Mouse (Mus musculus) thymus, postnatal 25 days (tissue): Measurements from ENCODE around the gene Adm2.

Source experiments
- DNase-seq: peaks from one replicate; pipeline ENCODE4 v3.0.0; 2022

The Adm2 gene

DNA sequence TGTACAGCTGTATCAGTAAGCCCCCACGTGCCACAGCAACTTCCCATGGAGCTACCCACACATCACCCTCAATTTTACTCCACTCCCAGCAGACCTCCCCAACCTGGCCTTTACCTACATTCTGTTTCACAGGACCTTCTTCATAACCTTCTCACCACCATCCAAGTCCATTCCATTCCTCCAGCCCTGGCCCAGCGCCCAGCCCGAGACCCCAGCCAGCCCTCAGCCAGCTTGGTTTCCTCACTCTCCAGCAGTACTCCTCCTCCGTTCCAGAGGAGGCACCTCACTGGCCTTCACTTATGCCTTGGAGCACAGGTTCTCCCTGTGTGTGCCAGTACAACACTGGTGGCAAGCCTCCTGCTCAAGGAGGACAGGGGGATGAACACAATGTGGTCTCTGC, 9.2 kb upstream of the Adm2 start:
- no peak for DNase-seq

DNA sequence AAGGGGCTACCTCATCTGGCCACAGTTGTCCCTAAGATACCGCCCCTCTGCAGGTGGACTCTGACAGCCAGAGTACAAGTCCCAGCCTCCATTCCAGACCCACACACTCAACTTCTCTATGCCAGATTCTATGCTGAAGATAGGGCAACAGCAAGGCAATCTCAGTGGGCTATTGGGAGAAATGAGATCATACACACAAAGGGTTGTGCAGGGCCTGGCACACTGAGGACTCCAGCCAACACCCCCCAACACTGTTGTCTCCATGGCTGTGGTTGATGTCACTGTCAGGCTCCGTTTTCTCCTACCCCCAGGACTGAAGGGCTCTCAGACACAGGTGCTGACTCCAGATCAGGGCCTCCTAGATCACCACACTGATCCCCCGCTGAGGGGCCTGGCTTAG, 8.4 kb upstream of the Adm2 start:
- no peak for DNase-seq

DNA sequence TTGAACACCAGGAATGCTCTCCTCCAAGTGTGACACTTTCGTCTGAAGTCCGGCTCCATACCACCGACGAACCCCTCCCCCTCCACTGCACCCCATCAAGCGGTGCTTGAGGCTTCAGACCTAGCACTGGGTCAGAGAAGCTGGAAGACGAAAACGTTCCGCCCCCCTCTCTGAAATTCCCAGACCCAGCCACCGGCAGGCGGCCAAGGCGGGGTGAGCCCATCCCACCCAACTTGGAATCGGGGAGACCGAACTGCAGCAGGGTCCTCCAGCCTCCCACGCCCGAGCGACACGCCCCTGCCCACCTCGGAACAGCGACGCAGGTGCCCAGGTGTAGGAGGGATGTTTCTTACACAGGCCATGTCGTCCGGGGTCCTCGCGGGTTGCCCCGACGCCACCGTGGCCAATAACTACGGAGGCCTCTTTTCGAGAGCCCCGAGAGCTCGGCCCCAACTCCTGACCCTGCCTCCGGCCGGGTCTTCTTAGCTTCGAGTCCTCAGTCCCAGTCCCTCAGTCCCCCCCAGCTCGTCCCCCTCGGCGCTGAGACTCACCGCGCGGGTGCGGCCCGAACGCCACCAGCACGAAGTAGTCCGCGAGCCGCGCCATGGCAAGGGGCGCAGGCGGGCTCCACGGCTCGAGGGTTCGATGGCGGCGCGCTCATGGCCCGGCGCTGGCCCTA, 7.9 kb upstream of the Adm2 start:
- no peak for DNase-seq

DNA sequence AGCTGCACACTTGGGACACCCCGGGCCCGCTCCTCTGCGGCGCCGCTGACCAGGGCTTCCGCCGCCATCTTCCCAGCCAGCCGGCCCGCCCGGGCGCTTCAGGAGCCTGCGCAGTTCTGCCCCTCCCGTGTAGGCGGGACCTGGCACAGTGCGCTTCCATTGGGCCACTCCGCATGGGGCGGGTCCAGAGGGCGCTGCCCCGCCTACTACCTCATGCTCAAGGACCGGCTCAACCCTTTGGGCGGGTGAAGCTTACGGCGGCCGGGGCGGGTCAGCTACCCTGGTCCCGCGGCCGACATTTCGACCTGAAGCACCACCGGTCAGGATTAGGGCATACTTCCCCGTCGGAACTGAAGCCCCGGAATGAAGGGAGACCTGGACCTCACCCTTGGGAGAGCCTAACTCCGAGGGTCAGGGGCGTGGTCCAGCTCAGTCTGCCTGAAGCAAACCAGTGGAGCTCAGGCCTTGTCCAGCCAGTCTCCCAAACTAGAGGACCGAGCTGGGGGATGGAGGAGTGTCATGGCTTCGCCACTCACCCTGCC, 7.3 kb upstream of the Adm2 start, which contains the start of gene Sbf1:
Gene Sbf1, minus strand, starts transcription at position 122 of the 542 bp plus-strand sequence.
- DNase-seq, result peak; percentile 96

DNA sequence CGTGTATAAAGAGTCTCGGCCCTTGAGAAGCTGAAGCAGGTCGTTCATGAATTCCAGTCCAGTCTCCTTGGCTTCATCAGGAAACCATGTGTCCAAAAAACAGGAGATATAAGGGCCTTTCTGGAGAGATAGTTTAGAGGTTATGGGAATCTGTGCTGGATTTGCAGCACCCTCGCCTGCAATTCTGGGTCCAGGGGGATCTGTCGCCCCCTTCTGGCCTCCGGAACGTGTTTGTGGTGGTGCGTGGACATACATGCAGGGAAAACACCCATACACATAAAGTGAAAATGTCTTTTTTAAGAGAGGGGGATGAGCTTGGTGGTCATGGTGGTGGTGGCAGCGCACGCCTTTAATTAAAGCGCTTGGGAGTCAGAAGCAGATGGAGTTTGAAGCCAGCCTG, 6.4 kb upstream of the Adm2 start:
- peak; percentile 61 for DNase-seq

- DNase-seq, result no peak
Observed at GRCm38 (mm10) chr15:89321264-89321663, 1.3 kb upstream of the Adm2 start.

DNA sequence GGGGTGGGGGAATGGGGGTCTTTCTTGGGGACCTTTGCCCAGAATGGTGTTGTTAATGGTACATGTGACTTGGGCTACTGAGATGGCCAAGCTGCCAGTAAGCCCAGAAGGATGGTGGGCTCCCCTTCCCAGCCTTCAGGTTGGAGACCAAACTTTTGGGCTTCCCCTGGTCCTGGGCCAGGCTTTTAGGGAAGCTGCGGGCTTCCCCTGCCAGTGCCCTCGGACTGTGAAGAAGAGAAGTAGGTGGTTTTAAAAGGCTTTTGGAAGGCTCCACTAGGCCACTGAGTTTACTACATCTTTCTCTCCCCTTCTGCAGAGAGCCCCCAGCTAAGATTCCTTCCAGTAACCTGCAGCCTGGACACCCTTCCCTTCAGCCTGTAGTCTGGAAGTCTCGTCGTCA, 1.1 kb downstream of the Adm2 start:
- DNase-seq, result no peak

DNA sequence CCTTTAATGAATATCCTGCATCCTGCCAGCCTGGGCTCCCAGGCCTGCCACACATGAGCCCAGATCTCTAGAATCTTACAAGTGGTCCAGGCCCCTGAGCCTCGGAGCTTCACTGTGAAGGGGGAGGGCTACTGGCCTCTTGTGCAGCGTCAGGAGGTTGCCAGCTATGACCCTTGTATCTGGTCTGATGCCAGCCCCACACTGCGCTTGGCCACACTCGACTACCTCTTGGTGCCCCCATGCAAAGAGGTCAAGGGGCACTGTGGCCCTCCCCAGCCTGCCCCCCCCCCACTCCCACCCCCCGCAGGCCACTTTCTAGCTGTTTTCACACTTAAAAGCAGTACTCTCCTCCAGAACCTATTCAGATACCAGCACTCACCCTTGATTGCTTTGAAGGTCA, 3.9 kb downstream of the Adm2 start:
- no peak for DNase-seq

- DNase-seq, result no peak
Observed at GRCm38 (mm10) chr15:89334271-89334670, 11.8 kb downstream of the Adm2 start, which contains the start of gene Miox. Gene Miox (plus strand): TSS chr15:89334398.

GRCm38 (mm10) chr15:89334774-89335537, 12.4 kb downstream of the Adm2 start:
- DNase-seq, result no peak

DNA sequence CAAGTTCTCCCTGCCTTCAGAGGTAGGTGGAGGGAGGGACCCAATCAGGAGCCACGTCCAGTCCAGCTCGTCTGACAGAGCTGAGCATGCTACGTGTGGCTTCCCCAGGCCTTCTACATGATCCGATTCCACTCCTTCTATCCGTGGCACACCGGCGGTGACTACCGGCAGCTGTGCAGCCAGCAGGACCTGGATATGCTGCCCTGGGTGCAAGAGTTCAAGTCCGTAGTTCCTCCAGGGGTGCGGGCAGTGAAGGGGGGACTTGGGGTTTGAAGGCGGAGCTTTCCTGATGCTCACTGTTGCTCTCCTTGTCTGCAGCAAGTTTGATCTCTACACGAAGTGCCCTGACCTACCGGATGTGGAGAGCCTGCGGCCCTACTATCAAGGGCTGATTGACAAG, 13.9 kb downstream of the Adm2 start:
- DNase-seq, result no peak

GRCm38 (mm10) chr15:89339696-89340095, 17.2 kb downstream of the Adm2 start:
- DNase-seq, result no peak

GRCm38 (mm10) chr15:89340136-89340535, 17.6 kb downstream of the Adm2 start:
- no peak for DNase-seq

GRCm38 (mm10) chr15:89341678-89342077, 19.2 kb downstream of the Adm2 start:
- DNase-seq, result no peak

DNA sequence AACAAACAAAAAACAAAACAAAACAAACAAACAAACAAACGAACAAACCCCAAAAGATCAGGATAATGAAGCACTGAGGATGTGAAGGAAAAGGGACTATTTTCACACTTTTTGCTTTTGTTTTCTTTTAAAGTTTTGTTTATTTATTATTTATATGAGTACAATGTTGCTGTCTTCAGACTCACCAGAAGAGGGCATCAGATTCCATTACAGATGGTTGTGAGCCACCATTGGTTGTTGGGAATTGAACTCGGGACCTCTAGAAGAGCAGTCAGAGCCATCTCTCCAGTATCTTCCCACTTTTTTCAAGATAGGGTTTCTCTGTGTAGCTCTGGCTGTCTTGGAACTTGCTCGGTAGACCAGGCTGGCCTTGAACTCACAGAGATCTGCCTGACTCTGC, 20.8 kb downstream of the Adm2 start:
- no peak for DNase-seq

DNA sequence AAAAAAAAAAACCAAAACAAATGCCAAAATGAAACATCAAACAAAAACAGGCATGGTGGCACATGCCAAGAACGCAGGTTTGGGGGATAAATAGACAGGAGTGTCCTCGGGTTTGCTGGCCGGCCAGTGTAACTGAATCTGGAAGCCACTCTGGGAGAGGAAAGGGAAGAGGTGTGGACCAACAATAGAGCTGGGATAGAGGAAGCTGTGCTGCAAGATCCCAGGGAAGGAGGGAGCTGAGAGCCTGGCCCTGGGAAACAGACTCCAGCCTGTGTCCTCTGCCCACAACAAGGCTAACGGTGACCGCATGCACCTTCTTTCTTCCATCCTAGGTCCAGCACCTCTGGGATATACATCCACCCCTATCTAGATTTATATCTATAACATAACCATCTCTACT, 27.9 kb downstream of the Adm2 start:
- no peak for DNase-seq

DNA sequence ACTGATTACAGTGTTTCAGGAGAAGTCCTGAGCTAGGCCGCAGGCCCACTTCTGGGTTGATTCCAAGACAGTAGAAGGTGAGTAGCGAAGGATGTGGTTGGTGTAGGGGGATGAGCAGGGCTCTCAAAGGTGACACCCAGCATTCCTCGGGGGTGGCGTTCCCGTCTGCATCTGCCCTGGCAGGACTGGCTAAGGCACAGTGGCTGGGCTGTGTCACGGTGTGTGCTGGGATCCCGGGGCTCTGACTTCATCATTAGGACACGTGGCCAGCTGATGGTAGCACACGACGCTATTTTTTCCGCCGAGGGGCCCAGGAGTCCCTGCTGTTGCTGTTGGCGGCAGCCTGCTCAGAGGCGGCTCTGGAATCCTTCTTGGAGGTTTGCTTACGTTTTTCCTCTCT, 28.8 kb downstream of the Adm2 start:
- no peak for DNase-seq

DNA sequence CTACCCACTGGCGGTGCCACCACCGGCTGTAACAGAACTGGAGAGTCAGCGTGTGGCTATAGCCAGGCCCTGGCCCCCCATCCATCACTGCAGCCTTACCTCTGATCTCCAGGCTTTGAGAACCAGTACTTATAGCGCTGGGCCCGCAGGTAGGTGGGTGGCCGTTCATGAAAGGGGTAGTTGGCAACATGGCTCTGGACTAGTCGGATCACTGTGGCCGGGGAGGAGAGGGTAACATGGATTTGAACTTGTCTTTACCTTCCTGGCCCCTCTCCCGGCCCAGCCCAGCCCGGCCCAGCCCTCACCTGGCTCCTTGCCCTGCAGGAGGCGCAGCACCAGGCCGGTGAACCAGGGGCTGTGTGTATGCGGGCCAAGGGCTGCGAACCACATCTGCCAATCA, 29.5 kb downstream of the Adm2 start:
- DNase-seq, result no peak

DNA sequence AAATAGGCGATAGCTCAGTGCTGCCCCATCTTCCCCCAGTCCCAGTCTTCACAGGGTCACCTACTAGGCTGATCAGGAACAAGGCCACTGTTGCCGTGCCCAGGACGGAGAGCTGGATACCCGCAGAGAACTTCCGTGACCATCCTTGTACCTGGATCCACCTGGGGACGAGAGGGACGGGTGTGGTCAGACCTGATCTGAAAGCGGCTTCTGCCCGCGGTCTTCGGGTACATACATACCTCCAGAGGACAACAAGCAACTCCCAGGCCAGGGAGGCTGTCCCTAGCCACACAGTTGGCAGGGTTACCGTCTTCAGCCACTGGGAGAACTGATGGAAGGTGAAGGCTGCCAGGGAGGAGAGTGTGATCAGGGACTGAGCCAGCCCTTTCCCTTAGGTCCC, 30.3 kb downstream of the Adm2 start:
- no peak for DNase-seq

- DNase-seq, result no peak
Observed at GRCm38 (mm10) chr15:89353837-89354236, 31.3 kb downstream of the Adm2 start.

- DNase-seq, result no peak
Observed at GRCm38 (mm10) chr15:89354455-89354854, 31.9 kb downstream of the Adm2 start.

- peak; percentile 95 for DNase-seq
Observed at GRCm38 (mm10) chr15:89355241-89356187, 33.0 kb downstream of the Adm2 start, which contains the start of the genes Lmf2 and Ncaph2. Gene Lmf2 (minus strand): TSS chr15:89355659. Gene Ncaph2 (plus strand): TSS chr15:89355719.

DNA sequence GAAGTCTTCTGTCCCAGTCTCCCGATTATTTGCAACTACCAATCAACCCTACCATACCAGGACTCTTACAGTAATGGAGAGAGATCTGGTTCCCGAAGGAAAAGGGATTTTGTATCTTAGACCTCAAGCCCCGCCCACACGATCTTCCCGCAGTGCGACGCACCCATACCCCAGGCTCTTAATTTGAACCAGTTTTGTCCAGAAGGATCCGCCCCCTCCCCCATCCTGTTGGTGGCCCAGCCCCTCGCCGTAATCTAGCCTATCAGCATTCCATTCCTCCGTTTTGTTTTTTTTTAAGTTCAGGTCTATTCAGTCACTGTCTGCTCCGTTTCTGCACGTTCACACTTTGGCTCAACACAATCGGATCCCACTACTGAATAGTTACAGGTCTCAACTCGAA, 33.9 kb downstream of the Adm2 start:
- peak; percentile 81 for DNase-seq
